Comparison of ENCODE assay signal across 9 mouse cellular contexts in the genomic region with DNA sequence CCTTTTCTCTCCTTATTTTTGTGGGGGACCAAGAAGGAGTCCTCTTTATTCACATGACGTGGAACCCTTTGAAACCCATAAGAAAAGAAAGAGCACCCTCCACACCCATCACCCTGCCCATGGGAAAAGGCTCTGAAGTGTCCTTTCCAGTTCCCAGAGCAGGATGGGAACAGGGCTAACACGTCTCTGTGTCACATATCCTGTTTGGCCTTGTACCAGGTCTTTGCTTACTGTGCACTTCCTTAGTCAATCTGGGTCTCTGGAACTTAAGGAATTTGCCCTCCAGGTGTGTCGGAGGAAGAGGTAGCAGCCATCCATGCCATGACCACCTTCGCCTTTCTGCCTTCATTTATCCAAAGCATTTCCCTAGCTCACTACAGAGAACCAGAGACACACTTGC. TPM values are rescaled to one million over a fixed set of nuclear protein-coding genes. Genes with fewer than 3 reads are reported as not detected.
DNase-seq lines count a peak whose midpoint lies in the region; ATAC-seq and TF ChIP-seq lines count a peak whose summit lies in the region.
"Had no signal": no experiment of that assay in that cellular context is flagged by ENCODE, and none has a peak within 500 bp of the region (broad histone marks: within the 10 kb centered on the region; RNA-seq: fewer than 3 reads in every experiment).

No protein-coding gene starts in this region.

- peak; percentile 39 for DNase-seq in R1 (ENCODE audit: low read depth, low spot score)
- DNase-seq in lung, postnatal 0 days (ENCODE audit: low spot score): peak; percentile 48
- no peak for DNase-seq in cerebellum, adult 18-20 months
- no peak for DNase-seq in ovary, postnatal 36 days (ENCODE audit: low spot score)
- DNase-seq in gastrocnemius, adult 18-20 months (ENCODE audit: low spot score): no peak

- peak overlapping the region; percentile 58 for H3K27ac ChIP-seq in heart, embryonic 16.5 days (ENCODE audit: low read length)
- H3K27ac ChIP-seq in lung, postnatal 0 days (ENCODE audit: low read length): peak overlapping the region; percentile 79
- H3K27ac ChIP-seq: stomach, embryonic 15.5 days had no signal

- H3K9me3 ChIP-seq in heart, embryonic 16.5 days (replicated peaks; ENCODE audit: control insufficient read depth, low read length): no peaks in the 10 kb centered on the region; the same call in 1 of the 2 replicates
- H3K9me3 ChIP-seq in lung, postnatal 0 days (ENCODE audit: low read length): no peaks in the 10 kb centered on the region
- H3K9me3 ChIP-seq: stomach, embryonic 15.5 days had no signal

- 59% methylated on average over 4 of the region's 4 CpGs for WGBS in heart, embryonic 16.5 days
- 29% methylated on average over 4 of the region's 4 CpGs for WGBS in lung, postnatal 0 days

- no peak overlapping the region for H3K4me2 ChIP-seq in heart, embryonic 16.5 days (ENCODE audit: low read depth, low read length)
- H3K4me2 ChIP-seq in lung, postnatal 0 days (replicated peaks; ENCODE audit: low read depth, low read length): no peak overlapping the region
- H3K4me2 ChIP-seq: stomach, embryonic 15.5 days had no signal

- H3K27me3 ChIP-seq in heart, embryonic 16.5 days (ENCODE audit: control insufficient read depth, insufficient read depth, low read length): no peaks in the 10 kb centered on the region
- no peaks in the 10 kb centered on the region for H3K27me3 ChIP-seq in lung, postnatal 0 days (replicated peaks; ENCODE audit: insufficient read depth, low read length)
- H3K27me3 ChIP-seq: Patski; stomach, embryonic 15.5 days had no signal

- peaks cover 7% of the 10 kb centered on the region; the same call in 1 of the 2 replicates for H3K4me1 ChIP-seq in heart, embryonic 16.5 days (ENCODE audit: control insufficient read depth, insufficient read depth, low read length)
- H3K4me1 ChIP-seq in lung, postnatal 0 days (ENCODE audit: insufficient read depth, low read depth, low read length): peaks cover 7% of the 10 kb centered on the region; the same call in 1 of the 2 replicates
- H3K4me1 ChIP-seq: stomach, embryonic 15.5 days had no signal

- TF ChIP-seq EP300 in lung, postnatal 0 days (IDR thresholded peaks at IDR 0.05): peak; percentile 69

- H3K4me3 ChIP-seq in heart, embryonic 16.5 days (ENCODE audit: low read length): no peak overlapping the region
- H3K4me3 ChIP-seq in lung, postnatal 0 days (ENCODE audit: low read depth, low read length): no peak overlapping the region
- H3K4me3 ChIP-seq: stomach, embryonic 15.5 days had no signal

- H3K9ac ChIP-seq in heart, embryonic 16.5 days (ENCODE audit: low read length): no peak overlapping the region
- H3K9ac ChIP-seq in lung, postnatal 0 days (replicated peaks; ENCODE audit: low read depth): no peak overlapping the region
- H3K9ac ChIP-seq: stomach, embryonic 15.5 days had no signal

- TF ChIP-seq CTCF in lung, postnatal 0 days (IDR thresholded peaks at IDR 0.05): no peak

- peak; percentile 37 for ATAC-seq in CD4-positive, CD25-positive, alpha-beta regulatory T cell, adult 4 months
- peak; percentile 83 for ATAC-seq in heart, embryonic 16.5 days (replicated peaks; ENCODE audit: extremely low read depth, insufficient read depth, low FRiP score)
- ATAC-seq in lung, postnatal 0 days: peak; percentile 94
- ATAC-seq: Patski had no signal

- no peaks in the 10 kb centered on the region for H3K36me3 ChIP-seq in heart, embryonic 16.5 days (ENCODE audit: control insufficient read depth, insufficient read depth)
- no peaks in the 10 kb centered on the region for H3K36me3 ChIP-seq in lung, postnatal 0 days (ENCODE audit: insufficient read depth, low read length)
- H3K36me3 ChIP-seq: stomach, embryonic 15.5 days had no signal

RNA-seq across cellular contexts. Expression of gene Tubb2a, which starts 18.6 kb away (rescaled TPM):
- polyA plus RNA-seq in CD4-positive, CD25-positive, alpha-beta regulatory T cell, adult 4 months (2017; shearing (Covaris generic)): 10 to 100 TPM; 17.8 to 20.1 TPM
- polyA plus RNA-seq in heart, embryonic 16.5 days (2015; fragmentation: Nextera tagmentation; extraction: Ambion mirVana): 166 and 171 TPM in 2 replicates
- 152 and 167 TPM in 2 replicates for polyA plus RNA-seq in lung, postnatal 0 days (2015; fragmentation: Nextera tagmentation; extraction: Ambion mirVana)
- total RNA-seq in gastrocnemius, adult 18-20 months (2021): 10 to 100 TPM; 10.0 to 17.1 TPM

RNA-seq across cellular contexts. Expression of gene Tubb2b, which starts 33.8 kb away (rescaled TPM):
- under 1 TPM; 0.59 to 0.72 TPM for polyA plus RNA-seq in CD4-positive, CD25-positive, alpha-beta regulatory T cell, adult 4 months (2017; shearing (Covaris generic))
- 52.1 and 56.8 TPM in 2 replicates for polyA plus RNA-seq in heart, embryonic 16.5 days (2015; fragmentation: Nextera tagmentation; extraction: Ambion mirVana)
- 6.0 and 7.5 TPM in 2 replicates for polyA plus RNA-seq in lung, postnatal 0 days (2015; fragmentation: Nextera tagmentation; extraction: Ambion mirVana)
- total RNA-seq in gastrocnemius, adult 18-20 months (2021): 1 to 10 TPM; 1.6 to 2.8 TPM

RNA-seq across cellular contexts. Expression of gene Bphl, which starts 59.1 kb away (rescaled TPM):
- polyA plus RNA-seq in CD4-positive, CD25-positive, alpha-beta regulatory T cell, adult 4 months (2017; shearing (Covaris generic)): 10 to 100 TPM; 29.9 to 36.0 TPM
- 47.7 and 54.6 TPM in 2 replicates for polyA plus RNA-seq in heart, embryonic 16.5 days (2015; fragmentation: Nextera tagmentation; extraction: Ambion mirVana)
- 55.3 and 70.4 TPM in 2 replicates for polyA plus RNA-seq in lung, postnatal 0 days (2015; fragmentation: Nextera tagmentation; extraction: Ambion mirVana)
- total RNA-seq in gastrocnemius, adult 18-20 months (2021): 10 to 100 TPM; 23.7 to 25.8 TPM

Comparison
In these comparisons a context has a peak if more than half of its experiments do, and no peak if none do; other contexts are left out.
1. ATAC-seq: peak in every context shown above with its lines; median percentile 94 in lung, postnatal 0 days; 83 in heart, embryonic 16.5 days; 37 in CD4-positive, CD25-positive, alpha-beta regulatory T cell, adult 4 months.
2. DNase-seq: peak in R1 (single experiment) and lung, postnatal 0 days (single experiment); none in cerebellum, adult 18-20 months (0 of 2), ovary, postnatal 36 days (single experiment) and gastrocnemius, adult 18-20 months (single experiment).